Mouse (Mus musculus): ENCODE results near the gene Phb.
A peak's percentile ranks its signal among the peaks of the same experiment; 100 is the strongest.

Phb gene

GRCm38 (mm10) chr11:95712563-95713224 is 45.9 kb downstream of the Phb start, which contains the start of gene Zfp652:
Gene Zfp652, plus strand, starts transcription at chr11:95712673.
- peak; percentile 23 for DNase-seq (ENCODE audit: low read depth)

- DNase-seq (ENCODE audit: low read depth) = no peak
These were observed 46.6 kb downstream of the Phb start for GRCm38 (mm10) chr11:95713225-95713810.

- DNase-seq (ENCODE audit: low read depth) = no peak
These were observed 47.1 kb downstream of the Phb start for GRCm38 (mm10) chr11:95713811-95714241.

- DNase-seq (ENCODE audit: low read depth) = no peak
These were observed 47.7 kb downstream of the Phb start for GRCm38 (mm10) chr11:95714411-95714810.

GRCm38 (mm10) chr11:95716136-95716535 is 49.4 kb downstream of the Phb start:
- DNase-seq (ENCODE audit: low read depth) = no peak

GRCm38 (mm10) chr11:95719356-95719755 is 52.6 kb downstream of the Phb start:
- DNase-seq (ENCODE audit: low read depth) = no peak

- no peak for DNase-seq (ENCODE audit: low read depth)
These were observed 56.5 kb downstream of the Phb start, which contains the start of gene B130006D01Rik for GRCm38 (mm10) chr11:95723287-95723686. Gene B130006D01Rik, plus strand, starts transcription at chr11:95723587.

GRCm38 (mm10) chr11:95724466-95724865 is 57.7 kb downstream of the Phb start:
- no peak for DNase-seq (ENCODE audit: low read depth)

- DNase-seq (ENCODE audit: low read depth) = no peak
These were observed 59.4 kb downstream of the Phb start for GRCm38 (mm10) chr11:95726156-95726555.

GRCm38 (mm10) chr11:95727947-95728346 is 61.2 kb downstream of the Phb start:
- no peak for DNase-seq (ENCODE audit: low read depth)

- no peak for DNase-seq (ENCODE audit: low read depth)
These were observed 62.5 kb downstream of the Phb start for GRCm38 (mm10) chr11:95728916-95729907.

Data from fibroblast of lung, adult 2 months (primary cell).